Mouse (Mus musculus): Measurements from ENCODE around the gene Kank4. TPM values are rescaled to one million over a fixed set of nuclear protein-coding genes. Genes with fewer than 3 reads are reported as not detected.
A peak's percentile ranks its signal among the peaks of the same experiment; 100 is the strongest.

The Kank4 gene
- polyA plus RNA-seq, 1 experiment: 2.1 TPM

GRCm38 (mm10) chr4:98758012-98758821 is 59.1 kb downstream of the Kank4 start:
- no peaks in the 10 kb centered on the region for H3K27me3 ChIP-seq (ENCODE audit: control insufficient read depth, insufficient read depth, low read length, poor library complexity, severe bottlenecking)
- no peak overlapping the region for H3K27ac ChIP-seq (ENCODE audit: insufficient read depth, low read length)
- H3K9me3 ChIP-seq (replicated peaks; ENCODE audit: control insufficient read depth, insufficient read depth, low read length, poor library complexity, severe bottlenecking): no peaks in the 10 kb centered on the region
- no peaks in the 10 kb centered on the region for H3K36me3 ChIP-seq (ENCODE audit: control insufficient read depth, insufficient read depth, low read length, poor library complexity, severe bottlenecking)
- TF ChIP-seq EP300 (IDR thresholded peaks at IDR 0.05; ENCODE audit: insufficient read depth, low read depth, low read length) (no peak), CTCF (IDR thresholded peaks at IDR 0.05; ENCODE audit: low read depth, low read length) (no peak), POLR2A (IDR thresholded peaks at IDR 0.05; ENCODE audit: insufficient read depth, low read length) (no peak)
- no peaks in the 10 kb centered on the region for H3K4me1 ChIP-seq (ENCODE audit: control insufficient read depth, insufficient read depth, low read length)
- no peak overlapping the region for H3K4me3 ChIP-seq (ENCODE audit: low read depth, low read length)
- H3K9ac ChIP-seq (ENCODE audit: low read depth, poor library complexity, severe bottlenecking): no peak overlapping the region

- TF ChIP-seq EP300 (IDR thresholded peaks at IDR 0.05; ENCODE audit: insufficient read depth, low read depth, low read length) (no peak), POLR2A (IDR thresholded peaks at IDR 0.05; ENCODE audit: insufficient read depth, low read length) (no peak), CTCF (IDR thresholded peaks at IDR 0.05; ENCODE audit: low read depth, low read length) (no peak)
- Histone ChIP-seq H3K4me1 (ENCODE audit: control insufficient read depth, insufficient read depth, low read length) (no peaks in the 10 kb centered on the region), H3K36me3 (ENCODE audit: control insufficient read depth, insufficient read depth, low read length, poor library complexity, severe bottlenecking) (no peaks in the 10 kb centered on the region), H3K27ac (ENCODE audit: insufficient read depth, low read length) (no peak overlapping the region), H3K4me3 (ENCODE audit: low read depth, low read length) (no peak overlapping the region), H3K9ac (ENCODE audit: low read depth, poor library complexity, severe bottlenecking) (no peak overlapping the region), H3K27me3 (ENCODE audit: control insufficient read depth, insufficient read depth, low read length, poor library complexity, severe bottlenecking) (no peaks in the 10 kb centered on the region), H3K9me3 (replicated peaks; ENCODE audit: control insufficient read depth, insufficient read depth, low read length, poor library complexity, severe bottlenecking) (no peaks in the 10 kb centered on the region)
These were observed 61.2 kb downstream of the Kank4 start for GRCm38 (mm10) chr4:98756141-98756540.

DNA sequence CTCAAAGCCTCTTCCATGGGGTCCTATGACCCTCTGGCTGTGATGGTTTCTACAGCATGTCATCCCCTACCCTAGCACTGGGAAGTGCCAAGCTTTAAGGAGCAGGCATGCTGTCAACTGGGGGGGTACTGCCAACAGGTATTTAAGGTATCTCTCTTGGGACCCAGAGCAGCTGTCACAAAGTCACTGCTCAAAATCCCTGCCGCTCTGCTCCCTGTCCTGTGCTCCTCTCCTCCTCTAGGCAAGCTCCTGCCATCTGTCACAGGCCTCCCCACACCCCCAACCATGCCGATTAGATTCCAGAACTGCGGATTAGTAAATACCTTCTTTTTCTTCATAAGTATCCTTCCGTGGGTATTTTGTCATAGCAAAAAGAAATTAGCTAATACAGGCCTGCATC is 62.9 kb downstream of the Kank4 start:
- H3K36me3 ChIP-seq (ENCODE audit: control insufficient read depth, insufficient read depth, low read length, poor library complexity, severe bottlenecking): no peaks in the 10 kb centered on the region
- TF ChIP-seq POLR2A (IDR thresholded peaks at IDR 0.05; ENCODE audit: insufficient read depth, low read length) (no peak), CTCF (IDR thresholded peaks at IDR 0.05; ENCODE audit: low read depth, low read length) (no peak), EP300 (IDR thresholded peaks at IDR 0.05; ENCODE audit: insufficient read depth, low read depth, low read length) (no peak)
- no peak overlapping the region for H3K4me3 ChIP-seq (ENCODE audit: low read depth, low read length)
- no peaks in the 10 kb centered on the region for H3K27me3 ChIP-seq (ENCODE audit: control insufficient read depth, insufficient read depth, low read length, poor library complexity, severe bottlenecking)
- H3K9ac ChIP-seq (ENCODE audit: low read depth, poor library complexity, severe bottlenecking): no peak overlapping the region
- no peak overlapping the region for H3K27ac ChIP-seq (ENCODE audit: insufficient read depth, low read length)
- no peaks in the 10 kb centered on the region for H3K4me1 ChIP-seq (ENCODE audit: control insufficient read depth, insufficient read depth, low read length)
- no peaks in the 10 kb centered on the region for H3K9me3 ChIP-seq (replicated peaks; ENCODE audit: control insufficient read depth, insufficient read depth, low read length, poor library complexity, severe bottlenecking)

DNA sequence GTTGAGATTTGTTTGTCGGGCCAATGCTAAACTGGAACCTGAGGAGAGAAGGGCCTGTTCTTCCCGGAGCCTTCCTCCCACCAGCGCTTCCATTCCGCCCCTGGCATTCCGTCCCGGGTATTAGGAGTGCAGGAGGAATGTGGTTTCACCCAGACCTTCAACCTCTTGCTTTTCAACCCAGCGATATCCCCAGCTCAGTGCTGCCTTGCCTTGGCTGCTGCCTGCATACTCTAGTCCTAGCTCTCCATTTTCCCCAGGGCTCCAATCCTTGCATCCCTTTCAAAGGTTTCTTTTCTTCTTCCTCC is 73.5 kb downstream of the Kank4 start:
- Histone ChIP-seq H3K9me3 (replicated peaks; ENCODE audit: control insufficient read depth, insufficient read depth, low read length, poor library complexity, severe bottlenecking) (no peaks in the 10 kb centered on the region), H3K9ac (ENCODE audit: low read depth, poor library complexity, severe bottlenecking) (no peak overlapping the region), H3K4me3 (ENCODE audit: low read depth, low read length) (no peak overlapping the region), H3K36me3 (ENCODE audit: control insufficient read depth, insufficient read depth, low read length, poor library complexity, severe bottlenecking) (peaks cover 4% of the 10 kb centered on the region), H3K27me3 (ENCODE audit: control insufficient read depth, insufficient read depth, low read length, poor library complexity, severe bottlenecking) (no peaks in the 10 kb centered on the region), H3K27ac (ENCODE audit: insufficient read depth, low read length) (no peak overlapping the region), H3K4me1 (ENCODE audit: control insufficient read depth, insufficient read depth, low read length) (peaks cover 6% of the 10 kb centered on the region)
- no peak for TF ChIP-seq CTCF (IDR thresholded peaks at IDR 0.05; ENCODE audit: low read depth, low read length)
- no peak for TF ChIP-seq POLR2A (IDR thresholded peaks at IDR 0.05; ENCODE audit: insufficient read depth, low read length)
- TF ChIP-seq EP300 (IDR thresholded peaks at IDR 0.05; ENCODE audit: insufficient read depth, low read depth, low read length): no peak

- Histone ChIP-seq H3K36me3 (ENCODE audit: control insufficient read depth, insufficient read depth, low read length, poor library complexity, severe bottlenecking) (peaks cover 8% of the 10 kb centered on the region), H3K27me3 (ENCODE audit: control insufficient read depth, insufficient read depth, low read length, poor library complexity, severe bottlenecking) (no peaks in the 10 kb centered on the region), H3K4me3 (ENCODE audit: low read depth, low read length) (no peak overlapping the region), H3K9ac (ENCODE audit: low read depth, poor library complexity, severe bottlenecking) (no peak overlapping the region), H3K27ac (ENCODE audit: insufficient read depth, low read length) (no peak overlapping the region), H3K4me1 (ENCODE audit: control insufficient read depth, insufficient read depth, low read length) (peaks cover 6% of the 10 kb centered on the region), H3K9me3 (replicated peaks; ENCODE audit: control insufficient read depth, insufficient read depth, low read length, poor library complexity, severe bottlenecking) (no peaks in the 10 kb centered on the region)
- TF ChIP-seq CTCF (IDR thresholded peaks at IDR 0.05; ENCODE audit: low read depth, low read length) (no peak), POLR2A (IDR thresholded peaks at IDR 0.05; ENCODE audit: insufficient read depth, low read length) (no peak), EP300 (IDR thresholded peaks at IDR 0.05; ENCODE audit: insufficient read depth, low read depth, low read length) (no peak)
These were observed 74.0 kb downstream of the Kank4 start for GRCm38 (mm10) chr4:98743209-98743905.

DNA sequence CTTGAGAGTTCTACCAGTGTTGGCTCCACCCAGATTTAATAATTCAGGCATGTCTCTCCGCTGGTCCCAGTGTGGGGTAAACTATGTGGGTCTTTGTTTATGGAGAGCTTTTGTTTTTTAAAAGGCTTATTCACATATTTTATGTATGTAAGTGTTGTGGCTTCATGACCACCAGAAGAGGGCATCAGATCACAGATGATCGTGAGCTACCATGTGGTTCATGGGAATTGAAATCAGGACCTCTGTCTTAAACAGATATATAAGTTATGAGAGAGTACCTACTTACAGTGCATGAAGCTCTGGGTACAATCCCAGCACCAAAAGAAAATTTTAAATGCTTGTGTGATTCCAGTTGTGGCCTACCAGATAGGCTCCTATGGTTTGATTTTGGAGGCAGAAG is 77.6 kb downstream of the Kank4 start:
- H3K9ac ChIP-seq (ENCODE audit: low read depth, poor library complexity, severe bottlenecking): no peak overlapping the region
- H3K27me3 ChIP-seq (ENCODE audit: control insufficient read depth, insufficient read depth, low read length, poor library complexity, severe bottlenecking): no peaks in the 10 kb centered on the region
- H3K27ac ChIP-seq (ENCODE audit: insufficient read depth, low read length): peak overlapping the region; percentile 37; the same call in 1 of the 2 replicates
- no peak overlapping the region for H3K4me3 ChIP-seq (ENCODE audit: low read depth, low read length)
- no peaks in the 10 kb centered on the region for H3K9me3 ChIP-seq (replicated peaks; ENCODE audit: control insufficient read depth, insufficient read depth, low read length, poor library complexity, severe bottlenecking)
- no peak for TF ChIP-seq POLR2A (IDR thresholded peaks at IDR 0.05; ENCODE audit: insufficient read depth, low read length)
- TF ChIP-seq CTCF (IDR thresholded peaks at IDR 0.05; ENCODE audit: low read depth, low read length): no peak
- no peak for TF ChIP-seq EP300 (IDR thresholded peaks at IDR 0.05; ENCODE audit: insufficient read depth, low read depth, low read length)
- peaks cover 4% of the 10 kb centered on the region for H3K4me1 ChIP-seq (ENCODE audit: control insufficient read depth, insufficient read depth, low read length)
- H3K36me3 ChIP-seq (ENCODE audit: control insufficient read depth, insufficient read depth, low read length, poor library complexity, severe bottlenecking): peaks cover 43% of the 10 kb centered on the region

Measured in ES-Bruce4 (cell line).